Mouse (Mus musculus) liver, postnatal 0 days (tissue): ENCODE measurements around the gene Cacng8.

Source experiments
- CTCF ChIP-seq: sonication (generic); IDR thresholded peaks from 2 replicates; pipeline ENCODE4 v1.5.1; 2016; ENCODE audit warnings: antibody characterized with exemption, low read depth
- EP300 ChIP-seq: IDR thresholded peaks from 2 replicates; pipeline ENCODE4 v1.6.1; 2016; ENCODE audit warnings: antibody characterized with exemption, low read depth, mild to moderate bottlenecking

- TF ChIP-seq CTCF = 0 out of 2 replicates have a peak, but pooled peaks have one; percentile 6
- TF ChIP-seq EP300 = no peak
Measured at GRCm38 (mm10) chr7:3453486-3454183, 63.2 kb downstream of the Cacng8 start.
